Mouse (Mus musculus) left cerebral cortex, adult 9 months (tissue): ENCODE results near the gene Enthd1.

Experiments used
- DNase-seq, 2 experiments: peaks; one replicate each; pipeline ENCODE4 v3.0.0; 2022; ENCODE audit warnings: low spot score in 2 of 2

The Enthd1 gene

GRCm38 (mm10) chr15:80410661-80411060, 154.3 kb downstream of the Enthd1 start:
- DNase-seq = no peak

DNA sequence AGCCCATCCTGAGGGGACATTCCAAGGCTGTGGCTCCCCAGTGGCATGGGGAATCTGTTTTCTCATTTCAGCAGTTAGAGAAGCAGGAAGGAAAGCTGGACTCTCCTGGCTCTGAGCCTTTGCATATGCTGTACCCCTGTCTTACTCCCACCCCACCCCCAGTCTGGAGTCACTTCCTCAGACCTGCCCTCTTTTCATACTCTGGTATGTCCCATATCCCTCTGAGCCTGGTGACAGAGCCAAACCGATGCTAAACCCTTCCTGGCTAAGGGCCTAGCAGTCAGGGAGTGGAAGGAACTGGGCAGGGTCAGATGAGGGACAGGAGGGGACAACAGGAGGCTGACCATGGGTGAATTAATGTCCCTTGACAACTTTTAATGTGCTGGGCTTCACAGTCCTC, 157.1 kb downstream of the Enthd1 start:
- no peak for DNase-seq
